Mouse (Mus musculus) olfactory bulb, adult 2 months (tissue): ENCODE results near the gene Glb1l2. TPM values are rescaled to one million over a fixed set of nuclear protein-coding genes. Genes with fewer than 3 reads are reported as not detected.

ENCODE experiments used
- H3K27ac ChIP-seq: fragments of 200-500 bp; 2 replicates; pipeline ENCODE4 v1.5.1; 2012; ENCODE audit warnings: low read depth, low read length; ENCODE audit not compliant: insufficient read depth
- H3K4me1 ChIP-seq: fragments of 200-500 bp; 2 replicates; pipeline ENCODE4 v1.6.1; 2012; ENCODE audit warnings: low read length; ENCODE audit not compliant: control insufficient read depth, insufficient read depth
- H3K4me3 ChIP-seq: fragments of 200-500 bp; 2 replicates; pipeline ENCODE4 v1.5.1; 2012; ENCODE audit warnings: mild to moderate bottlenecking, low read depth, low read length, moderate library complexity; ENCODE audit not compliant: insufficient read depth
- CTCF ChIP-seq: fragments of 200-500 bp; IDR thresholded peaks from 2 replicates; pipeline ENCODE4 v1.5.1; 2012; ENCODE audit warnings: low read depth, mild to moderate bottlenecking, low read length, moderate library complexity; ENCODE audit not compliant: insufficient read depth
- POLR2A ChIP-seq: fragments of 200-500 bp; IDR thresholded peaks from 2 replicates; pipeline ENCODE4 v1.6.1; 2012; ENCODE audit warnings: mild to moderate bottlenecking, low read depth, low read length, moderate library complexity; ENCODE audit not compliant: insufficient read depth
- WGBS: fragments of 180-500 bp; shearing (Covaris S2); methylation state at CpG from one replicate; pipeline ENCODE4 v1.1.7; 2018; 5-methylcytosine and 5-hydroxymethylcytosine counted together
- polyA plus RNA-seq: library from polyadenylated mRNA; stranded (reverse); fragments of >200 nt; gene quantifications from 2 replicates; pipeline ENCODE4 v1.2.4, GENCODE M21; 2012; ENCODE audit warnings: low replicate concordance; ENCODE audit not compliant: missing spikeins, insufficient read depth, insufficient read length

Glb1l2 gene
- polyA plus RNA-seq, result not detected in 2 replicates

GRCm38 (mm10) chr9:26805935-26806666 is at the start of gene Glb1l2:
TSS of gene Glb1l2 (minus strand) at chr9:26806468.
- TF ChIP-seq POLR2A, result no peak
- no peak for TF ChIP-seq CTCF
- 3% methylated on average over 33 of the region's 33 CpGs for WGBS
- Histone ChIP-seq H3K4me3 (peak within 1 kb of the TSS; percentile 23), H3K27ac (no peak within 1 kb of the TSS), H3K4me1 (peaks cover 6% of the 10 kb centered on the region)

GRCm38 (mm10) chr9:26831089-26831488 is 24.8 kb upstream of the Glb1l2 start:
- 85% methylated on average over 3 of the region's 3 CpGs for WGBS
- Histone ChIP-seq H3K27ac (no peak overlapping the region), H3K4me1 (no peaks in the 10 kb centered on the region), H3K4me3 (no peak overlapping the region)
- TF ChIP-seq POLR2A (no peak), CTCF (no peak)

- no peaks in the 10 kb centered on the region for H3K4me1 ChIP-seq
- H3K4me3 ChIP-seq, result no peak overlapping the region
- TF ChIP-seq POLR2A (no peak), CTCF (no peak)
- H3K27ac ChIP-seq, result no peak overlapping the region
- 46% methylated on average over 1 of the region's 1 CpGs for WGBS
Measured at GRCm38 (mm10) chr9:26819942-26820341, 13.7 kb upstream of the Glb1l2 start.

- Histone ChIP-seq H3K4me1 (peaks cover 6% of the 10 kb centered on the region), H3K4me3 (no peak overlapping the region), H3K27ac (no peak overlapping the region)
- no peak for TF ChIP-seq POLR2A
- no peak for TF ChIP-seq CTCF
- WGBS, result 82% methylated on average over 2 of the region's 2 CpGs
Measured at GRCm38 (mm10) chr9:26808735-26809134, 2.5 kb upstream of the Glb1l2 start.

GRCm38 (mm10) chr9:26804321-26804720 is 1.9 kb downstream of the Glb1l2 start:
- Histone ChIP-seq H3K4me1 (peaks cover 6% of the 10 kb centered on the region), H3K4me3 (no peak overlapping the region), H3K27ac (no peak overlapping the region)
- no peak for TF ChIP-seq CTCF
- no peak for TF ChIP-seq POLR2A

- Histone ChIP-seq H3K4me3 (no peak overlapping the region), H3K4me1 (no peaks in the 10 kb centered on the region), H3K27ac (no peak overlapping the region)
- TF ChIP-seq POLR2A, result no peak
- TF ChIP-seq CTCF, result no peak
- 98% methylated on average over 2 of the region's 2 CpGs for WGBS
Measured at GRCm38 (mm10) chr9:26800357-26800756, 5.9 kb downstream of the Glb1l2 start.

- Histone ChIP-seq H3K4me1 (no peaks in the 10 kb centered on the region), H3K27ac (no peak overlapping the region), H3K4me3 (no peak overlapping the region)
- 93% methylated on average over 1 of the region's 1 CpGs for WGBS
- TF ChIP-seq POLR2A (no peak), CTCF (no peak)
Measured at GRCm38 (mm10) chr9:26798731-26799130, 7.5 kb downstream of the Glb1l2 start.

GRCm38 (mm10) chr9:26798205-26798604 is 8.1 kb downstream of the Glb1l2 start:
- H3K27ac ChIP-seq, result no peak overlapping the region
- WGBS, result 90% methylated on average over 3 of the region's 3 CpGs
- TF ChIP-seq POLR2A (no peak), CTCF (no peak)

GRCm38 (mm10) chr9:26792829-26793228 is 13.4 kb downstream of the Glb1l2 start:
- TF ChIP-seq POLR2A (no peak), CTCF (no peak)
- Histone ChIP-seq H3K4me1 (no peaks in the 10 kb centered on the region), H3K4me3 (no peak overlapping the region), H3K27ac (no peak overlapping the region)
- WGBS, result 82% methylated on average over 3 of the region's 3 CpGs

More at GRCm38 (mm10) chr9:26798205-26798604, 8.1 kb downstream of the Glb1l2 start:
- H3K4me3 ChIP-seq, result no peak overlapping the region
- no peaks in the 10 kb centered on the region for H3K4me1 ChIP-seq

GRCm38 (mm10) chr9:26783414-26783975 is 22.8 kb downstream of the Glb1l2 start:
- Histone ChIP-seq H3K27ac (no peak overlapping the region), H3K4me1 (peaks cover 6% of the 10 kb centered on the region), H3K4me3 (no peak overlapping the region)
- TF ChIP-seq CTCF (no peak), POLR2A (no peak)
- 75% methylated on average over 7 of the region's 7 CpGs for WGBS
